Mouse (Mus musculus): Measurements from ENCODE around the gene Atp9a.

The Atp9a gene

GRCm38 (mm10) chr2:168738854-168739253, 3.4 kb downstream of the Atp9a start:
- DNase-seq (ENCODE audit: low spot score in 2 of 2), result no peak

GRCm38 (mm10) chr2:168737878-168738277, 4.3 kb downstream of the Atp9a start:
- no peak for DNase-seq (ENCODE audit: low spot score in 2 of 2)

- peak in 1 of 2 experiments; percentile 30 for DNase-seq (ENCODE audit: low spot score in 2 of 2)
Observed at GRCm38 (mm10) chr2:168734023-168734422, 8.2 kb downstream of the Atp9a start.

GRCm38 (mm10) chr2:168731258-168731657, 11.0 kb downstream of the Atp9a start:
- no peak for DNase-seq (ENCODE audit: low spot score in 2 of 2)

- no peak for DNase-seq (ENCODE audit: low spot score in 2 of 2)
Observed at GRCm38 (mm10) chr2:168729736-168730135, 12.5 kb downstream of the Atp9a start.

- no peak for DNase-seq (ENCODE audit: low spot score in 2 of 2)
Observed at GRCm38 (mm10) chr2:168728045-168728444, 14.2 kb downstream of the Atp9a start.

GRCm38 (mm10) chr2:168726007-168726406, 16.2 kb downstream of the Atp9a start:
- peak in 1 of 2 experiments; percentile 35 for DNase-seq (ENCODE audit: low spot score in 2 of 2)

- DNase-seq (ENCODE audit: low spot score in 2 of 2), result no peak
Observed at GRCm38 (mm10) chr2:168721313-168721712, 20.9 kb downstream of the Atp9a start.

GRCm38 (mm10) chr2:168719742-168720141, 22.5 kb downstream of the Atp9a start:
- no peak for DNase-seq (ENCODE audit: low spot score in 2 of 2)

- no peak for DNase-seq (ENCODE audit: low spot score in 2 of 2)
Observed at GRCm38 (mm10) chr2:168718735-168719134, 23.5 kb downstream of the Atp9a start.

- DNase-seq (ENCODE audit: low spot score in 2 of 2), result no peak
Observed at GRCm38 (mm10) chr2:168718267-168718666, 23.9 kb downstream of the Atp9a start.

- DNase-seq (ENCODE audit: low spot score in 2 of 2), result peak; percentile 28 to 36
Observed at GRCm38 (mm10) chr2:168712199-168713176, 29.7 kb downstream of the Atp9a start.

GRCm38 (mm10) chr2:168710979-168711378, 31.2 kb downstream of the Atp9a start:
- no peak for DNase-seq (ENCODE audit: low spot score in 2 of 2)

- no peak for DNase-seq (ENCODE audit: low spot score in 2 of 2)
Observed at GRCm38 (mm10) chr2:168707766-168708165, 34.4 kb downstream of the Atp9a start.

GRCm38 (mm10) chr2:168702266-168702665, 39.9 kb downstream of the Atp9a start:
- peak in 1 of 2 experiments; percentile 72 for DNase-seq (ENCODE audit: low spot score in 2 of 2)

- DNase-seq (ENCODE audit: low spot score in 2 of 2), result no peak
Observed at GRCm38 (mm10) chr2:168695027-168695403, 47.2 kb downstream of the Atp9a start.

- DNase-seq (ENCODE audit: low spot score in 2 of 2), result no peak
Observed at GRCm38 (mm10) chr2:168694379-168695026, 47.7 kb downstream of the Atp9a start.

GRCm38 (mm10) chr2:168691774-168692173, 50.4 kb downstream of the Atp9a start:
- peak; percentile 70 to 74 for DNase-seq (ENCODE audit: low spot score in 2 of 2)

- DNase-seq (ENCODE audit: low spot score in 2 of 2), result no peak
Observed at GRCm38 (mm10) chr2:168687326-168687725, 54.9 kb downstream of the Atp9a start.

GRCm38 (mm10) chr2:168685909-168686308, 56.3 kb downstream of the Atp9a start:
- no peak for DNase-seq (ENCODE audit: low spot score in 2 of 2)

- DNase-seq (ENCODE audit: low spot score in 2 of 2), result no peak
Observed at GRCm38 (mm10) chr2:168684695-168685094, 57.5 kb downstream of the Atp9a start.

GRCm38 (mm10) chr2:168683520-168684150, 58.6 kb downstream of the Atp9a start:
- no peak for DNase-seq (ENCODE audit: low spot score in 2 of 2)

Measured in frontal cortex, postnatal 36 days (tissue).